In genomic region chr4:142239240-142240126, GRCm38 (mm10) we compare ENCODE assay signal across 8 mouse cellular contexts. TPM values are rescaled to one million over a fixed set of nuclear protein-coding genes. Genes with fewer than 3 reads are reported as not detected.
A peak's percentile ranks its signal among the peaks of the same experiment; 100 is the strongest.
DNase-seq lines count a peak whose midpoint lies in the region; ATAC-seq and TF ChIP-seq lines count a peak whose summit lies in the region.

TSS of gene Kazn (minus strand) at chr4:142239401.

- no peak for TF ChIP-seq CTCF in liver, embryonic 14.5 days (IDR thresholded peaks at IDR 0.05; ENCODE audit: low read depth)
- TF ChIP-seq CTCF in thymus, adult 2 months (IDR thresholded peaks at IDR 0.05; ENCODE audit: borderline replicate concordance, control insufficient read depth, extremely low read depth, insufficient read depth, low read length, poor library complexity), result no peak

- H3K27ac ChIP-seq in forebrain, embryonic 16.5 days (ENCODE audit: low read length), result no peak within 1 kb of the TSS
- H3K27ac ChIP-seq in liver, embryonic 14.5 days, result no peak within 1 kb of the TSS
- H3K27ac ChIP-seq in neural tube, embryonic 14.5 days (ENCODE audit: low read depth, low read length), result no peak within 1 kb of the TSS
- no peak within 1 kb of the TSS for H3K27ac ChIP-seq in thymus, adult 2 months (ENCODE audit: control insufficient read depth, insufficient read depth, low read length)

- H3K27me3 ChIP-seq in erythroblast, embryonic 14.5 days (ENCODE audit: control insufficient read depth), result peaks cover 23% of the 10 kb centered on the region
- 0 out of 2 replicates have a peak, but pooled peaks cover 3% of the 10 kb centered on the region for H3K27me3 ChIP-seq in forebrain, embryonic 16.5 days (replicated peaks; ENCODE audit: control insufficient read depth, insufficient read depth, low read length)
- peaks cover 8% of the 10 kb centered on the region for H3K27me3 ChIP-seq in liver, embryonic 14.5 days (ENCODE audit: control insufficient read depth, insufficient read depth, low read length)
- no peaks in the 10 kb centered on the region for H3K27me3 ChIP-seq in neural tube, embryonic 14.5 days (ENCODE audit: control insufficient read depth, insufficient read depth, low read length)
- no peaks in the 10 kb centered on the region for H3K27me3 ChIP-seq in thymus, adult 2 months (ENCODE audit: control insufficient read depth, insufficient read depth, low read length)

- peak within 1 kb of the TSS; percentile 99 for H3K4me2 ChIP-seq in forebrain, embryonic 16.5 days (ENCODE audit: low read length)
- H3K4me2 ChIP-seq in liver, embryonic 14.5 days (ENCODE audit: low read depth), result peak within 1 kb of the TSS; percentile 64
- H3K4me2 ChIP-seq in neural tube, embryonic 14.5 days (ENCODE audit: low read depth, low read length), result peak within 1 kb of the TSS; percentile 98

- H3K9me3 ChIP-seq in erythroblast, embryonic 14.5 days (ENCODE audit: control insufficient read depth, low read length), result no peaks in the 10 kb centered on the region
- no peaks in the 10 kb centered on the region for H3K9me3 ChIP-seq in forebrain, embryonic 16.5 days (ENCODE audit: control insufficient read depth, low read length)
- H3K9me3 ChIP-seq in liver, embryonic 14.5 days (ENCODE audit: control insufficient read depth, low read length), result no peaks in the 10 kb centered on the region
- no peaks in the 10 kb centered on the region for H3K9me3 ChIP-seq in neural tube, embryonic 14.5 days (ENCODE audit: control insufficient read depth, low read length)

- TF ChIP-seq POLR2A in thymus, adult 2 months (IDR thresholded peaks at IDR 0.05; ENCODE audit: control insufficient read depth, extremely low read depth, insufficient read depth, low read length, poor library complexity), result no peak

- no peaks in the 10 kb centered on the region for H3K36me3 ChIP-seq in erythroblast, embryonic 14.5 days (ENCODE audit: control insufficient read depth)
- no peaks in the 10 kb centered on the region for H3K36me3 ChIP-seq in forebrain, embryonic 16.5 days (ENCODE audit: control insufficient read depth, insufficient read depth)
- no peaks in the 10 kb centered on the region for H3K36me3 ChIP-seq in liver, embryonic 14.5 days (replicated peaks; ENCODE audit: control insufficient read depth, insufficient read depth, low read depth)
- H3K36me3 ChIP-seq in neural tube, embryonic 14.5 days (ENCODE audit: control insufficient read depth, insufficient read depth, low read length), result no peaks in the 10 kb centered on the region
- H3K36me3 ChIP-seq in thymus, adult 2 months (ENCODE audit: control insufficient read depth, insufficient read depth, low read length), result no peaks in the 10 kb centered on the region

- no peak for ATAC-seq in erythroblast, adult 5-6 weeks (replicated peaks; ENCODE audit: low FRiP score, poor library complexity, severe bottlenecking)
- peak; percentile 79 for ATAC-seq in forebrain, embryonic 16.5 days
- ATAC-seq in liver, embryonic 14.5 days (ENCODE audit: insufficient read depth), result peak; percentile 68
- ATAC-seq in neural tube, embryonic 14.5 days (ENCODE audit: low read depth), result peak; percentile 79

- H3K9ac ChIP-seq in forebrain, embryonic 16.5 days (replicated peaks; ENCODE audit: low read depth, low read length), result peak within 1 kb of the TSS; percentile 74
- H3K9ac ChIP-seq in liver, embryonic 14.5 days (replicated peaks), result no peak within 1 kb of the TSS
- H3K9ac ChIP-seq in neural tube, embryonic 14.5 days (replicated peaks; ENCODE audit: low read depth, low read length), result peak within 1 kb of the TSS; percentile 71

- DNase-seq in heart, postnatal 10 days, result peak; percentile 87 to 90
- DNase-seq in kidney, postnatal 4 days, result peak; percentile 96
- DNase-seq in liver, embryonic 14.5 days (ENCODE audit: low read depth in 3 of 3, low spot score in 3 of 3), result peak in 1 of 3 experiments; percentile 30
- peak; percentile 68 for DNase-seq in thymus, adult 2 months

- no peak for TF ChIP-seq EP300 in liver, embryonic 14.5 days (IDR thresholded peaks at IDR 0.05; ENCODE audit: low read depth)

- 2% methylated on average over 43 of the region's 46 CpGs for WGBS in forebrain, embryonic 16.5 days
- WGBS in liver, embryonic 14.5 days (ENCODE audit: insufficient replicate concordance), result 9% methylated on average over 46 of the region's 46 CpGs
- 3% methylated on average over 46 of the region's 46 CpGs for WGBS in neural tube, embryonic 14.5 days
- WGBS in thymus, adult 2 months, result 18% methylated on average over 46 of the region's 46 CpGs

- intact Hi-C loops in heart, postnatal 10 days (cut with DNase I), result loop anchor here (2.0 kb wide), 1 partner anchor 87 kb away; no protein-coding TSS in a partner anchor

- peak within 1 kb of the TSS; percentile 57 for H3K4me3 ChIP-seq in erythroblast, embryonic 14.5 days (replicated peaks)
- peak within 1 kb of the TSS; percentile 63 for H3K4me3 ChIP-seq in forebrain, embryonic 16.5 days (replicated peaks; ENCODE audit: low read length)
- peak within 1 kb of the TSS; percentile 39 to 58 for H3K4me3 ChIP-seq in liver, embryonic 14.5 days (ENCODE audit: insufficient read depth in 1 of 2, low read depth in 2 of 2, low read length in 2 of 2)
- H3K4me3 ChIP-seq in neural tube, embryonic 14.5 days (ENCODE audit: low read depth, low read length), result peak within 1 kb of the TSS; percentile 53
- H3K4me3 ChIP-seq in thymus, adult 2 months (ENCODE audit: control insufficient read depth, insufficient read depth, low read length), result peak within 1 kb of the TSS; percentile 42

- peaks cover 12% of the 10 kb centered on the region for H3K4me1 ChIP-seq in erythroblast, embryonic 14.5 days (ENCODE audit: control insufficient read depth)
- H3K4me1 ChIP-seq in forebrain, embryonic 16.5 days (replicated peaks; ENCODE audit: control insufficient read depth, insufficient read depth, low read length), result peaks cover 21% of the 10 kb centered on the region
- H3K4me1 ChIP-seq in liver, embryonic 14.5 days (replicated peaks; ENCODE audit: control insufficient read depth in 2 of 2, insufficient read depth in 2 of 2, low read length in 1 of 2), result 0 out of 4 replicates have a peak, but pooled peaks cover 0 to 1% of the 10 kb centered on the region in 2 experiments
- H3K4me1 ChIP-seq in neural tube, embryonic 14.5 days (ENCODE audit: control insufficient read depth, insufficient read depth, low read length), result peaks cover 13% of the 10 kb centered on the region
- peaks cover 10% of the 10 kb centered on the region for H3K4me1 ChIP-seq in thymus, adult 2 months (replicated peaks; ENCODE audit: control insufficient read depth, insufficient read depth, low read length)

RNA-seq across cellular contexts. Expression of gene Kazn, which starts in this region (rescaled TPM):
- 0.05 TPM in 1 of 2 replicates, not detected in the other for polyA plus RNA-seq in erythroblast, embryonic 14.5 days (2012)
- not detected in 2 replicates for total RNA-seq in erythroblast, adult 5-6 weeks (2015; ENCODE audit: low replicate concordance)
- total RNA-seq in erythroblast, adult 5-6 weeks (2017; ENCODE audit: low replicate concordance), result not detected in 2 replicates
- 26.5 and 27.6 TPM in 2 replicates for polyA plus RNA-seq in forebrain, embryonic 16.5 days (2015; fragmentation: Nextera tagmentation; extraction: Ambion mirVana)
- 1 to 10 TPM; 7.3 to 9.1 TPM for total RNA-seq in heart, postnatal 10 days (2021)
- polyA plus RNA-seq in liver, embryonic 14.5 days (2012; rRNA removed), result 0.94 and 1.5 TPM in 2 replicates
- polyA plus RNA-seq in liver, embryonic 14.5 days (2014; fragmentation: Nextera tagmentation; extraction: Ambion mirVana), result 0.41 and 0.53 TPM in 2 replicates
- 17.9 and 20.5 TPM in 2 replicates for polyA plus RNA-seq in neural tube, embryonic 14.5 days (2014; fragmentation: Nextera tagmentation; extraction: Ambion mirVana)
- 17.0 and 19.3 TPM in 2 replicates for polyA plus RNA-seq in thymus, adult 2 months (2012; rRNA removed)

Comparison
In these comparisons a context has a peak if more than half of its experiments do, and no peak if none do; other contexts are left out.
1. RNA of gene Kazn (total RNA-seq): 7.3 to 9.1 TPM in heart, postnatal 10 days; not detected in erythroblast, adult 5-6 weeks; every median in the first group is over 4 times any median in the second.
2. Peak in every context shown above with its lines, with median percentiles within 50 percentile points of each other: H3K4me3 ChIP-seq and H3K4me2 ChIP-seq.